Mouse (Mus musculus): ENCODE measurements around the gene Ttc6.
A peak's percentile ranks its signal among the peaks of the same experiment; 100 is the strongest.

Gene Ttc6

DNA sequence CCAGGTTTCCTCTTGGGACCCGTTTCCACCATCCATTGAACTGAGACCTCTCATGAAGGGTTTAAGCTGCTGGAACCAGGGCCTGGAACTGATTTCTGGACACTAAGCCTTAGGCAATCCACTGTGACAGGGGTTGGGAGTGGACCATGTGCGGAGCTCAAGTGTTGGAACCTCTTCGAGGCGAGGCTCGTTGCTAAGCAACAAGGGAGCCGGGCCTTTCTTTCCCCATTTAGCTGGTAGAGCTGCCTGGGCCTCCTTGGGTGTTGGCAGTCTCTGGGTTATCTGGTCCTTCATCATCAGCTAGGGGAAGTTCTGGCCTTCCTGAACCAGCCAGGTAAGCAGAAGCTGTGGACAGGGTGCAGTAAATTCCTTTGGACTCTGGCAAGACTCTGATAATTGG, at the start of gene Ttc6:
Gene Ttc6 (plus strand): TSS at position 205 of the 400 bp plus-strand sequence.
- DNase-seq (ENCODE audit: low spot score): no peak

DNA sequence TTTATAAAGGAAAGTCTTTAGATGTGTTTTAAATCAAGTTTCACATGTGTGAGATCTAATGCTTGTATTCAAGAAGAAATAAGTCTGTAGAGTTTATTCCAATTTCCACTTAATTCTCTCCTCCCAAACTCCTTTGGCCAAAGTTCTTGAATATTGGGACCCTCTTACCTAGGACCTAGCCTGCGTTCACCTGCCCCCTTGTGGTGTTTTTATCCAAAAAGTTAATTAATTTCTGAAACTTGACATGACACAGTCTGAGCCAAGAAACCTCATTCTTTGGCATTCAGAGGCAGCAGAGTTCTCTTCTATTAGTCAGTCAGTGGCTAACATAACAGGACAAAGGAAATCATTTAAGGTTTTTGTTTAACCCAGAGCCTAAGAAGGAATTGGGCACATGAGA, 49.4 kb upstream of the Ttc6 start:
- DNase-seq (ENCODE audit: low spot score): no peak

DNA sequence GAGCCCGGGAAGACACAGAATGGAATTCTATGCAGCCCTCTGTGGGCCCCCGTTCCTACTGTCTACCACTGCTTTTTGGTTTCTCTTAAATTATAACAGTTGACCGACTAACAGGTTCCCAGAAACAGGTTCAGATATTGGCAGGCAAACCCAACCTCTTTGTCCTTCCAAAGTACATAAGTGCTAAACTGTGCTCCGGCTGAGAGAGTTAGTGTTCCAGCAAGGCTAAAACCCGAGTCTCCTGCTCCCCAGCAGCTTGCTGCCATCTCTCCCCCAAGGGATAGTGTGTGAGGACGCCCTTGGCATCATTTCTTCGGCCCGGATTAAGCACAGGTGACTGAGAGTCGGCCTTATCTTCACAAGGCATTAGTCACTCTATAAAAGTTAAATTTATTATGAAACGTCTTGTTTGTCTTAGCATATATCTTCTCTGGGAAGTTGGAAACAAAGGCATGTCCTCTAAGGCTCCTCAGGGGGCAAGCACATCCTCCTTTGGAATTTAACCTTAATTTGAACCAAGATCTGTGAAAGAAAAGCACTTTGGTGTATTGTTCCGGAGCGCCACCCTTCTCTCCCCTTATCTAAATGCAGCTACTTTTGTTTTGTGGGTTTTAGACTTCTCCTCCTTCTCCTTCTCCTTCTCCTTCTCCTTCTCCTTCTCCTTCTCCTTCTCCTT, 48.1 kb upstream of the Ttc6 start:
- DNase-seq (ENCODE audit: low spot score): no peak

DNA sequence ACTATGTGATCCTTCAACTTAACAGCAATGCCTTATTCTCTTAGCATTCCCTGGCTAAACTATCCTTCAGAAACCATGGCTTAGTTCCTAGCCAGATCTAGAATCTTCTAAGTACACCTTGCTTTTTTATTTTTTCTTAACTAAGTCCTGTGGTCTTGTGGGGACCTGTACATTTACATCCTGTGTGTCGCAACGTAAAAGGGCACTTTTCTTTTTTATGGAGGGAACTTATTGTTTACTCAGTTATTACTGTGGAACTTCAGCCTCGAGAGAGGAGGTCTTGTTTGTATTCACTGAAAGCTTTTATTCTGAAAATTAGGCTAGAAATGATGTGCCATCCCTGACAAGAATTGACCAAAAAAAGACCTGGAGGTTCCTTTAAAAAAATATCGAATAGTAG, 35.6 kb upstream of the Ttc6 start:
- DNase-seq (ENCODE audit: low spot score): no peak

DNA sequence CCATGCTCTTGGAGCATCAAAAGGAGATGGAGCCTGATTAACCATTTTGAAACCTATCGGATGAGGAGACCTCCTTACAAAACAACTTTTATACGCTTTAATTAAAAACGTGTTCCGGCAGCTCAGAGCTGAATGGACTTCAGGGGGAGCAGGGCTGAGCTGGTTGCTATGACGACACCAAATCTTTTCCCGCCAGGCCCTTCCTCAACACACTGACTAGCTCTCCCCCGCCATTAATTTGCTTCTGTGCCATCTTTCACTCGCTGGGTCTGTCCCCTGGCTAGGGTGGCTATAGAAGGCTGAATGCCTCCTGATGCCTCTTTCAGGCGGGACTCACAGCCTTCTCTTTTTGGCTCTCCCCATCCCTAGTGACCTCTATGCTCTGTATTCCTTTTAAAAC, 33.4 kb upstream of the Ttc6 start:
- DNase-seq (ENCODE audit: low spot score): no peak

DNA sequence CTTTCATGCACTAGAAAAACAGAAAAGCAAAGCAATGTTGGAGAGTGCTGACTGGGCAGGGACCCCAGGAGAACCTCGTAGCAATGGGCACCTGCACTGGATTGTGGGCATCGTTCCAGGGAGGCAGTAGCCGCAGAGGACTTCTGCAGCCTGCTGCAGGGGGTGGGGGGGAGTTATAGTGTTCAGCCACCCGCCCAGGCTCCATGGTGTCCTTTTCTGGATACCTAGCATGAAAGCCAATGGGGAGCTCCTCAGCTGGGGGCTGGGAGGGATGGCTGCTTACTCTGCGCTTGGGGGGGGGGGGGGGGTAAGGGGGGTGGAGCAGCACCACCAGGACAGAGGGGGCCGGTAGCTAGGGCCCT, 29.4 kb upstream of the Ttc6 start:
- no peak for DNase-seq (ENCODE audit: low spot score)

DNA sequence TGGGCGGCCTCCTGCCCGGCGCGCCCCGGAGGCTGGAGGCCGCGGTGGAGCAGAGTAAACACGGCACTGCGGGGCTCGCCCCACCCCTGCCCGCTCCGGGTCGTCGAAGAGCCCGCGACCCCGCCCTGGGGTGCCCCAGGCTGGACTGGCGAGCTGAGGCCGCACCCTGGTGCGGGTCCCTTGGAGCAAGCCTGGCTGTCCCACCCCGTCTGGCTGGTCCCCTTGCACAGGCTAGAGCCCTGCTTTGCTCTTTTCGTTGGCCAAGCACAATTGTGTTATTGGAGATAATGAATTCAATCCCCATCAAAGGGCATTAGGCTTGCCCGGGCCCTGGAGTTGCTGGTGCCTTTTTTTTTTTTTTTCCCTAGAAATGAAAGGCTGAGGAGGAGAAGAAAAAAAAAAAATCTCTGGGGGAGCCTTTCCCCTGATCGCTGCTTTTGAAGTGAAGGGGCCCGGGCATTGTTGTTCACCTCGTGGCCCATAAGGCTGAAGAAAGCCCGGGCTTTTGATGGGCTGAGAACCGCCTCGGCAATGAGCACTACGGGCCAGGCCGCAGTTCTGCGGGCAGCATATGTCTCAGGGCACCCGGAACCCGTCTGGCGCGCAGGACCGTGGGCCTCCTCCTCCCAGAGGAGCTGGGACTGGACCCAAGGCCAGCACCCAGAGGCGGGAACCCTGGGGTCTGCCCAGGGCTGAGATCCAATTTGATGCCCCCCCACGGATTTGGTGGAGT, 28.9 kb upstream of the Ttc6 start:
- no peak for DNase-seq (ENCODE audit: low spot score)

DNA sequence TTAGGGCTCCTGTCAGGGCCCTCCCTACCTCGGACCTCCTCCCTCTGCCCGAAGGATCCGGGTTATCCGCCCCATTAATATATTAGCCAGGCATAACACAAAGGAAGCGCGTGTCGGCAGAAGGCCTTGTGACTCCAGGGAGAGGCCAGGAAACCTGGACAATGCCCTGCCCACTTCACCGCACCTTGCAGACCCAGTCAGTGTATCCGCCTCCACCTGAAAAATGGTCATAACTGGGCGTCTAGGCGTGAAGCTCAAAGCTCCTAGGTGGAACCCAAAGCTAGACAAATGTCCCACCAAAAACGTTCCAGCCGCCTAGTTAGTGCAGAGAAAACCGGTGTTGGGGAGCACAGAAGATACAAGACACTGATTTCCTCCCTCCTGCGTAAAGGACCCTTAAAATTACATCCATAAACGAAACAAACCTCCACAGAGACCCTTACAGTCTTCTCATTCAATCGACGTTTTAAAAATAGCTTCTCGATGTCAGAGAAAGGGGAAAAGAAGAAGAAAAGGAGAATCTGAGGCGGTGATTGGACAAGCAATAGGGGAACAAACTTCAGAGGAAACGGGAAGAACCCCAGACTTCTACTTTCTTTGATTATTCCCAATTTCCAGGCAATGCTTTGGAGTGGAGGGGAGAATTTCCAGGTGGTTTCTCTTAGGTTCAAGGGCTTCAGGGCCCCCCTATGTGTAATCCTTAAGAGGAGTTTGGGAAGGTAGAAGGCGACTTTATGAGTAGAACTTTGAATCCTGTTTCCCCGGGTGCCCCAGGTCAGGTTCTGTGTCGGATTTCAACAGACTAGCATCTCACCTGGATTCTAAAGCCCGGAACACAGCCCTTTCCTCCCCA, 27.6 kb upstream of the Ttc6 start:
- DNase-seq (ENCODE audit: low spot score): no peak

DNA sequence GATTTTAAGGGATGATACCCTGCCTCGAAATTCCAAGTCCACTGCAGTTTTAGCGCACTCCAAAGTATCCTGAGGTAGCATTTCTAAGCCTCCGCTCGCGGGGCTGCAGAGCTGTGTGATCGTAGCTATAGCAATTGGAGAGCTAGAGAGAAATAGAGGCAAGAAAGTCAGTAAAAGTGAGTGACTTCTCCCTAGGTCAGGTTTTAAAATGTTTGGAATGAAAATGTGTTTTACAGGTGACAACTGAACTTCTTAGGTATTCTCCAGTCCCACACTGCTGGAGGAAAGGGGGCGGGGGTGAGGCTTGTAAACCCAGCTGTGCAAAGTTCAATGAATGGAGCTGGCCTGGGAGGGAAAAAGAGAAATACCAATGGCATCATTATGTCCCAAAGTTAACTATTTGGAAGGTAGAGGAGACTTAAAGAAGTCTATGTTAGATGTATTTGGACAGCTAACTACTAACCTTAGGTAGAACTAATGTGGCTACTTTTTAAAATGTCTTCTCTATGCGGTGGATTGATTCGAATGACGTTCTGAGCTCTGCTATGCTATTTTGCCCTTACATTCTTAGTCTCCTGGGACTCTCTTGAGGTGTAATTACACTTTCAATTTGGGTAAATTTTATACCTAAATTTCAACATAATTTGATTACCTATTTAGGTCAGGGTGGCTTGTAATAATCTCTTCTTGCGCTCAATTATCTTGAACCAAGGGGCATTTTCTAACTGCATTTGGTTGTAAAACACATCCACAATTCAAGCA, 26.8 kb upstream of the Ttc6 start:
- DNase-seq (ENCODE audit: low spot score): no peak

DNA sequence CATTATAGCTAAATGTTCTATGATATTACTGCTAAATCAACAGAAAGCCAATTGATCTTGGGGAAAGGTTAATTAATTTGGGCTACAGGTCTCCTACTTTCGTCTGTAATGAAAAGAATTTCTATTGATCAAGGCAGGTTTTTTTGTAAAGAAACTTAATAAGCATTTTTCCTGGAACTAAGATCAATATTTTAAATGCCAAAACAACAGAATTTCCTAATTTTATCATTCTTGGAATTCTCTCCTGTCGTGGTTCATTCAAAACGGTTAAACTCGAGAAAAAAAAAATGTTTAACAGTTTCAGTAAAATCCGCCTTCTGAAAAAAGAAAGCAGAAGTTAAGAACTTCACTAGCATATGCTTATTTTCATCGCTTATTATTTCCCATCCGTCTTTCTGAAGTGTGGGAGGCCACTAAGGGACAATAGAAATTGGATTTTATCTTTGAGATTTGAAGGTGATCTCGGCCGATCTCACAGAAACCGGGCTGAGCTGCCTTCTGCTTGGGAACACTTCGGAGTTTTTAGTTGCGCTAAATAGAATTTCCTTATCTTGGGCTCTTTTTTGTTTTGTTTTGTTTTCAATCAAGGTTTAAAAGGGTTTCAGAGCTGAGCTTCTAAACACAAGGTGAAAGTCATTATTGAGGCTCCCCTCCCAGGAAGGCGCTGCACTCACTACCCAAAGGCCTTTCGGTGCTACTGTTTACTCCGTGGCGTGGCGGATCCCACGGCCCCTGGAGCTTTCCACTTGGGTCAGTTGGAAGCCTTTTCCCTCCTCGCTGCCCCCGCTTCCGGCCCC, 25.9 kb upstream of the Ttc6 start:
- DNase-seq (ENCODE audit: low spot score): no peak

DNA sequence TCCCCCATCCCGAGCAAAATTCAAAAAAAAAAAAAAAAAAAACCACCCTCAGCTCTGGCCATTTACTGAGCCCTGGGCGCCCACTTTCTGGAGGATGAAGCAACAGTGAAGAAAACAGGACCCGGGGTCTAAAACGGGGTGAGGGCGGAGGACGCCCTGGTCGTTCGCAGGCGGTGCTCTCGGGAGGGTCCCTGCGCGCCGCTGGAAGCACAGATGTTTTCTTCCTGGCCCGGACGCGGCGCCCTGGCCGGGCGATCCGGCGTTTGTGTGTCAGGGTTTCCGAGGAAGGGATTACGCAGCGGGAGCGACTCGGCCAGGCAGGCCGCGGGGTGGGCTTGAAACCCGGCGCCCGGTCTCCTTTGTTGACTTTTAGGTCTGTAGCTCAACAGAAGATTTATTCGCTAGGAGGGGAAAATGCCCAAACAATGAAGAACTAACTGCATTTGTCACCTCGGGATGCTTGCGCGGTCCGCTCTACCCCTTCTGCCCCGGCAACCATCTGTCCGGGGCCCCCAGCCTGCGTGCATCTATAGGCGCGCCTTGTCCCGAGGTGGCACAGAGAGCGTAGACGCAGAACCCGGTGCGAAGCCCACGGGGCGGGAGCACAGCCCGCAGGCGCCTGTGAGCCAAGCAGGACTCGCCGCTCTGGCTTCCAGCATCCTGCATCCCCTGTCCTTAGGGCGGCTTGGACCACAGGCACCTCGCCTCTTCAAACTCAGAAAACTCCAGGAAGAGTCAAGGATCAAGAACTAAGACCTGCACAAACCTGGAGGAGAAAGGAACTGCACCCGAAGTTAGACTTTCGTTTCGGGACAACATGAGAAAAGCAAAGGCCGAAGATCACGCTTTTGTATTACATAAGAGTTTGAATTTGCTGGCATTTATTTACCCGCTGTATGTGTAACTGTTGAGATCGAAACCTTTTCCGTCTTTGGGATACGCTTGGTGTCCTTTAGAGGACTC, 25.0 kb upstream of the Ttc6 start:
- DNase-seq (ENCODE audit: low spot score): peak; percentile 61

DNA sequence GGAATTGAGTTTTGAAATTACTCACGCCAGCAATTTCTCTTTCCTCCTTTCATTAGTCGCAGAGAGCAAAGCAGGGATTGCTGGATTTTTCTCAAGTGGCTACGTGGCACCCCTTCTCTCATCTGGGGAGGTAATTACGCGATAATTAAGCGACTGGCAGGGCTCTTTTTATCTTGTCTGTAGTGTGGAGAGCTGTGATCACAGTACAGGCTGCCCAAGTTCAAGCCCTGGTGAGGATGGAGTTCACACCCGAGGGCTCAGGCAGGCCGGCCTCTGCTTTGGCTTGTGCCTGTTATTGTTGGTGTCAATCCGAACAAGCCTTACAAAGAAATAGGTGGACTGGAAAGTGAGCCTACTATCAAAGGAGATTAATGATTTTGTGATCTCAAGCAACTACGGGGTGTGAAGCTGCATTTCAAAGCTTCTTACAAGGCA, 24.3 kb upstream of the Ttc6 start:
- DNase-seq (ENCODE audit: low spot score): no peak

DNA sequence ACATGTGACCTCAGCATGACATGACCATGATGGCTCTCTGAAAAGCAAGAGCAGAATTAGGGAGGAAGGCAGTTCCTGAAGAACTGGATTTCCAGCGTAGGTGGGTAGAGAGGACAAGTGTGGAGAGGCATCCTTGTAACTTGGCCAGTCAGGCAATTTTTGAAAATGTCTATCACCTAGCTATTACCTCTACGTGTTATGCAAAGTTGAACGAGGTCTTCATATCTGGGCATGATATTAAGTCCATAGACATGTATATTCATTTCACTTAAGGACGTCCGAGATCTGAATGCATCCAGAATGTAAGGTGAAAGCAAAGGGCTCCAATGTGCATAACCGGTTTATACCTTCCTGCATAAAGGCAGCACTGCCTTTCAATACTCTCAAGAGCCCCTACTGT, 22.8 kb upstream of the Ttc6 start:
- no peak for DNase-seq (ENCODE audit: low spot score)

DNA sequence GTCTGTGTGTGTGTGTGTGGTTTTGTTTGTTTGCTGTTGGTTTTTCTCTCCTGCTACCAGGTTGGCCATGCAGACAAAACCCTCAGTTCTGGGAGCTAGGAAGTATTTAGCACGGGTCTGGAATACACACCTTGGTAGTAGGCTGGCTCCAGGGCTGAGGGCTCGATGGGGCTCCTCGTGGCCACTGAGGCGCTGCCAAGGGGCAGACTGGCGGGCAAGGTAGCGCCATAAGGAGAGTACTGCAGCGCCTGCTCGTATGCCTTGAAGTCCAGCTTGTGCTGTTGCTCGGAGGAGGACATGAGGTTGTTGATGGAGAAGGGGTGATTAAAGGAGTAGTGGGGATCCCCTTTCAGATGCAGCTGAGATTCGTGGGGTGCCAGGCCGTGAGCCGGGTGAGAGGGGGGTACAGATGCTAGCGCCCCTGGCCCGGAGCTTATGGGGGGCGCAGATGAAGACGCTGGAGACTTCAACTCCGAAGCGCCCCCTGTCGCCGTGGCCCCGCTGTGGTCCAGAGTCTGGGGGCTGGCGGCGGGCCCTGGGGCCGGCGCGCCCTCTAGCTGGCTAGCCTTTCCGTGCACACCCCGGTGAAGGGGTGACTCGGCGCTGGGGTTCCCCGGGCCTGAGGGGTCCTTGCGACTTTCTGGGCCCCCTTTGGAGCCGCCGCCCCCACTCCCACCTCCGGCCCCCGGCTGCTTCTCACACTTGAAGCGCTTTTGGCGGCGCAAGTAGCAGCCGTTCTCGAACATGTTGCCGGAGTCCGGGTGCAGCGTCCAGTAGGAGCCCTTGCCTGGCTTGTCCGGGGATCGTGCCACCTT, 21.8 kb upstream of the Ttc6 start:
- DNase-seq (ENCODE audit: low spot score): peak; percentile 8

DNA sequence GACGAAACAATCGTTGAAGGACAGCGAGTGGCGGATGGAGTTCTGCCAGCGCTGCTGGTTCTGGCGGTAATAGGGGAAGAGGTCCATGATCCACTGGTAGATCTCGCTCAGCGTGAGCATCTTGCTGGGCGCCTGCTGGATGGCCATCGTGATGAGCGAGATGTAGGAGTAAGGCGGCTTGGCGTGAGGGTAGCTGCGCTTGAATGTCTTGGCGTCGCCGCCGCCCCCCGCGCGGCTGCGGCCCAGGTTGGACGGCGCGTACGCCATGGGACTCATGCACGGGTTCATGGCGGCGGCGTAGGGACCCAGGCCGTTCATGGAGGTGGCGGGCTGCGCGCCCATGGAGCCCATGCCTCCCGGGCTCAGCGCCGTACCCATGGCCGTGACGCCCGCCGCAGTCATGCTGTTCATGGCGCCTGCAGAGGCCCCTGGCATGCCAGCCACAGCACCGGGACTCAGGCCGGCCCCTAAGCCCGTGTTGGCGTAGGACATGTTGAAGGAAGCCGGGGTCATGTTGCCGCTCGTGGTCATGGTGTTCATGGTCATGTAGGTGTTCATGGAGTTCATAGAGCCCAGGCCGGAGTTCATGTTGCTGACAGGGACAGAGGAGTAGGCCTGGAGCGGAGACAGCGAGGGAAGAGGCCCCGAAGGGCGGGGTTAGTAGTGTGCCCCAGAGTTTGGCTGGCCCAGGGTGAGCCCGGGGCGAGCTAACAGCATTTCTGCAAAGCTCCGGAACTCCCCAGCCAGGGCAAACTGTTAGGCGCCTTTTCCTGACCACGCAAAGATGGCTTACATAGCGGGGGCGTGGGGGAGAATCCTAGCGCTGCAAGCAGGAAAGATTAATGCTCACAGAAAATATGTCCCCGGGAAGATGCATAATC, 20.9 kb upstream of the Ttc6 start:
- DNase-seq (ENCODE audit: low spot score): no peak

DNA sequence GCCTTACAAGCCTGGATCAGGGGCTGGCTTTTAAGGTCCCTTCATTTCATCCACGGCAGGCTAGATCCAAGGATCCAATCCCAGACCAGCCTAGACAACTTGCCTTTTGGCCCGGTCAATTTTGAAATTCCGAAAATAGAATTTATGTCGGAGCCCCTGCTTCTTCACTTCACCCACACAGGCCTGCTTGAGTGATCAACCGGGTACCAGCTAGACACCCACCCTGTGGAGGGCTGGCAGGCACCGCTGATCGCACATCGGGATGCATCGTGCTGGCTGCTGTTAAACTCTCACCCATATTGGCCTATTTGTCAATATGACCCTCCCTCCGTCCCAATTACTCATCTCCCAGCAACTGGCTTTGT, 20.3 kb upstream of the Ttc6 start:
- no peak for DNase-seq (ENCODE audit: low spot score)

DNA sequence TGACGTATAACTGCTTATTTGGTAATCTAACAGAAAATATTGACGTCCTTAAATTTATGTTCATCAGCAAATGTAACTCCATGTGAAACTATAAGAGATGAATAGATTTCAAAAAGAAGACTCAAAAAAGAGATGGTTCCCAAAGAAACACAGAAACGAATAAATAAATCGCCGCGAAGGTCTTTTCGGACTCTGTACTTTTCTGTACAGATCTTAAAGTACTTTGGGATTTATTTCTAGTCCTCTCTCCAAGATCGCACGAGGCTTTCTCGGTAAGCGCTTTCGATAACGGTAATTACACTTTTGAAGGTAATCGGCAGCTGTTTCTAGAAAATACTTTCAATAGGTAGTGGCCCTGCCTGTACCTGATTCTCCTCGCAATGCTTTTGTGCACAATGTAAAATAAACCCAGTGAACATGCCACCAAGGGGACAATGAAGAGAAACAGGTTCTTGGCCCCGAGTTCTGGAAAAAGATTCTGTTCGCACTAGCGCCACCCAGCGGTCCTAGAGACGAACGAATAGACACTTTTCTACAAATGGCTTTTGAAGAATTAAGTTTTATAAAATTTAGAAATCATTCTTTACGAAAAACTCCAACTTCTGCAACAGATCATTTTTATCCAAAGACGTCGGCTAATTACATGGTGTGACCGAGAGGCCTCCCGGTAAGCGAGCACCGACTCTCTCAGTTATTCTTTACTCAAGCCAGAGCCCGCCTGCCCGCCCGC, 19.1 kb upstream of the Ttc6 start:
- DNase-seq (ENCODE audit: low spot score): peak; percentile 69
